Mouse (Mus musculus) frontal cortex, adult (tissue): Measurements from ENCODE around the gene Tnfaip8l2.
A peak's percentile ranks its signal among the peaks of the same experiment; 100 is the strongest.
"Not testable (repeated sequence)": the region's sequence is repeated elsewhere in the genome, so short reads cannot be mapped to it uniquely, and the experiment has no call there.

Experiments
- ATAC-seq: cut with Nextera tagmentation; 2 replicates; pipeline ENCODE4 v1.9.2; 2017; ENCODE audit warnings: mild to moderate bottlenecking, moderate library complexity, mixed read lengths; ENCODE audit not compliant: low TSS enrichment

The Tnfaip8l2 gene

DNA sequence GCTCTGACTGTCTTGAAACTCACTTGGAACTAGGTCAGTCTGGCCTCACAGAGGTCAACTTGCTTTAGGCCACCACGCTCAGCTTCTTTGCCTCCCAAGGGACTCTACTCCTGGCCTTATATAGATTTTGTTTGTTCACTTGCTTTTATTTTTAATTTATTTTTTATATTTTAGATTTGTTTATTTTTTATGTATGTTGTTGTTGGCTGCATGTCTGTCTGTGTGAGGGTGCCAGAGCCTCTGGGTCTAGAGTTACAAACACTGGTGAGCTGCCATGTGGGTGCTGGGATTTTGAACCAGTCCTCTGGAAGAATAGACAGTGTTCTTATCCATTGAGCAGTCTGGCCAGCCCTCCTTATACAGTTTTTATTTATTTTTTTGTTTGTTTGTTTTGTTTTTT, 29.4 kb downstream of the Tnfaip8l2 start:
- ATAC-seq, result no peak

DNA sequence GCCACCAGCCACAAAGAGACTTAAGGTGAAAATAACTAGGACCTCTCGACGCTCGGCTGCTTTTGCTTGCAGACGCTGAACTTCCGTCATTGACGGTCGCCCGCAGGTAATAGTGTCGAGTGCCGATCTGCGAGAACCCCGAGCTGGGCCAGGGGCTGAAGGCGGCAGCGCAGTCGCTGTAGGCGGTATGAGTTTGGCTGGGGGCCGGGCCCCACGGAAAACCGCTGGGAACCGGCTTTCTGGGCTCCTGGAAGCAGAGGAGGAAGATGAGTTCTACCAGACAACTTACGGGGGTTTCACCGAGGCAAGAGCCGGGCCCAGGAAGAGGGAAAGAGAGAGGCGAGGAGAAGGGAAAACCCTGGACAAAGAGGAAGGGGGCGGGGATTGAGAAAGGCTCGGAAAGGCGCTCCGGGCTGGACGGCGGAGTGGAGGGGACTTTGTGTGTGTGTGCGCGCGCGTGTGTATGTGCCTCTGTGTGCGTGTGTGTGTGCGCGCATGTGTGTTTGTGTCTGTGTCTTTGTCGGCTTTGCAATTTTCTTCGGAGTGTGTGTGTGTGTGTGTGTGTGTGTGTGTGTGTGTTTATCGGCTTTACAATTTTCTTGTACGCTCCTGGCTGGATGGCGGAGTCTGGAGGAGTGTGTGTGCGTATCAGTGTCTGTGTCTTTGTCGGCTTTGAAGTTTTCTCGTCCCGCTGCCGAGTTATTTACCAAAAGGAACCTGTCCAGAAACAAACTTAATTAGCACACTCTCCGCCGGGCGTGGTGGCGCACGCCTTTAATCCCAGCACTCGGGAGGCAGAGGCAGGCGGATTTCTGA, 31.0 kb downstream of the Tnfaip8l2 start, which contains the start of gene Vps72:
Gene Vps72, plus strand, starts transcription at position 112 of the 816 bp plus-strand sequence.
- ATAC-seq, result peak; percentile 82

DNA sequence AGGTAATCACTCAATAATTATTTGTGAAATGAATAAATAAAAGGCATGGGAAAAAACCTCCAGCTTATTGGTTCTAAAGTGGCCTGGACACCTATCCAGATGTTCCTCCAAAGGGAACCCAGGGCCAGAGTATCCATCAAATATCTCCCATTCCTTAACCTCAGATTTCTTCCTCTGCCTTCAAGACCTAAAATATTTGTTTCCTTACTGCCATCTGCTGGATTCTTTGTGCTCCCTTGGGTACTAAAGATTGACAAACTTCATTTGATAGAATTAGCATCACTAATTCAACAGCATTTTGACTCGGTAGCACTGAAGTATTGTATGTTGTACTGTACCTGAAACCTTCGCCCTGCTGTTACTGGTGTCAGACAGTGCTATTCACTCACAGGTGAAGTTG, 34.3 kb downstream of the Tnfaip8l2 start:
- no peak for ATAC-seq

DNA sequence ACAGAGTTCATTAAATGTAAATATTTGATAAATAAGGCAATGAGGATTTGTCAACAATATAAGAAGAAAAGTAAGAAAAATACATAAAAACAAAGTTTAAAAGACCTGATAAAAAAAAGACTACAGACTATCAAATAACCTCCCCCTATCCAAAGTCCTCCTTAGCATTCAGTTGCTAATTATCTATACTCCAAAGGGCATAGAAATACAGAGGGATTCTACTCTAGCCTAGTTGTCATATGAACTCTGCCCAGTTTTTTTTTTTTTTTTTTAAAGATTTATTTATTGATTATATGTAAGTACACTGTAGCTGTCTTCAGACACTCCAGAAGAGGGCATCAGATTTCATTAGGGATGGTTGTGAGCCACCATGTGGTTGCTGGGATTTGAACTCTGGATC, 34.9 kb downstream of the Tnfaip8l2 start:
- not testable (repeated sequence) for ATAC-seq

DNA sequence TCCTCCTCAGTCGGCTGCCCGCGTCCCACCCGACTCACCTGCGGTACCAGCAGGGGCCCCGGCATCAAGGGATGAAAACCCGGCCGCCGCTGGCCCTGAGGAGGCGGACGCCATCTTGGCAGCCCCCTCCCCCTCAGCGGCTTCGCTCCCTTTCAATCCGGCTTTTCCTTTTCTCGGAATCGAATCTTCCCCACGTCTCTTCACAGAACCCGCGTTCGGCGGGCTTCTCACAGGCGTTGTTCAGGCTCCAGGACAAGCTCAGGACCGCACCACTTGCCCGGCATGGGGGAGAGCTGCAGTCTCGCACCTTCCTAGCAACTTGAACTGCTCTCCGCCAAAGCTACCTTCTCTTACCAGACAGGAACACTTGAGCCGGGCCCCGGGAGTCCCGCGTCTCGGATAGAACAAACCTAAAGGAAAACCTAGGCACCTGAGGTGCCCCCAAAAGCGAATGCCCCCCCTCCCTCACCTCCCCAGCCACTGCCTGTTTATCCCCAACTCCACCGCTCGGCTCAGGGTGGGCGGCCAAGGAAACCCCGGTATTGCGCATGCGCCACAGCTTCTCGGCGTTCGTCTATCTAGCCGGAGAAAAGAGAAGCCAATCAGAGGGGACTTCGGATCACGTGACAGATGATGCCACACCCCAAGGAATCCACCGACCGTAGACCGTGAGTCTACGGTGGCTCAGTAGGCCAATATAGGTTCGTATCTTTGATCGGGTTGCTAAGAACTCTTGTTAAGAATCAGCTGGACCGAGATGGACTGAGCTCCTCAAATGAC, 35.6 kb downstream of the Tnfaip8l2 start, which contains the start of gene Pip5k1a:
Gene Pip5k1a, minus strand, starts transcription at position 593 of the 780 bp plus-strand sequence.
- peak; percentile 78 for ATAC-seq

DNA sequence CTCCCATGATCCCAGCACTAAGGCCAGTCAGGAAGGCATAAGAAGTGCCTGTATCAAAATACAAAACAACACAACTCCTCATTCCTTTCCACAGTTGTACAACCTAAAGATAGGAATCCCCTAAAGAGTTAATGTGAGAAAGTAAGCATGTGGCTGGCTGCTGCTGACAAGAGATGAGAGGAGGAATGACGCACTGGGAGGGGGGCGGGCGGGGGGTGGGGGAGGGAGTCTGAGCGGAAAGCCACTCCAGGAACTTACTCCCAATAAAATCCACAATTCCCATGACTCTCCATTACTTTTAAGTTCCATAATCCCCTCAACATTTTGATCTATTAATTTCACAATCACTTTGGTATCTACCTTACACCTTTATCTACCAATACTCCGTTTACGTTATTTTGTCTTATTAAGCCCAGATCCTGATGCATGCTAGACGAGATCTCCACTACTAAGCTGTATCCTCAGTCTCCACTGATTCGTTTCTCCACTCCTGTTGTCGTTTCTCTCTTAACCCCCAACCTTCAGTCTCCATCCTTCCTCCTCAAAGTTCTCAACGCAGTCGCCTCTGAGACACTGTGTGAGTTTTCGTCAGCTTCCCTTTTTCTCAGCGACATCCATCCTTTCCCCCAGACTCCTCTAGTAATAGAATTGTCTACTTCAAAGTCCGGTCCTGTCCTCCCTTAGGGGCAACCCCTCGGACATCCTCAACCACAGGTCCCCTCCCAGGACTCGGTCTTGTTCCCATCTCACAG, 36.4 kb downstream of the Tnfaip8l2 start:
- ATAC-seq, result peak; percentile 39; the same call in 1 of the 2 replicates

DNA sequence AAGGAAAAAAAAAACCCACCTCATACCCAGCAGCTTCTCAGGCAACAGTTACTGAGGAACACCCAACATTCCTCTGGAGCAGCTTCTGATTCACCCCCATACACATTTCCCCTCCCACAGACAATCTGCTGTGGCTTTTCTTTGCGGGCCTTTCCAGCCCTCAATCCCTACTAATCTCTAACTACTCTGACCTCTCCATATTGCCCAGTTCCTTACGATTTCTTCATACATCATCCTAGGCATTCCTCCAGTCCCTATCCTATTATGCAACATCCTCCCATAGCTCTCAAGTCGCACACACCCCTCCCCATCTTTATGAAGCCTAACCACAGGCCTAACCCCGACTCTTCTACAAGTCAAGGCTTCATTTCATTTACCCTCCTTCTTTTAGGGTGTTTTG, 37.0 kb downstream of the Tnfaip8l2 start:
- ATAC-seq, result peak; percentile 57

DNA sequence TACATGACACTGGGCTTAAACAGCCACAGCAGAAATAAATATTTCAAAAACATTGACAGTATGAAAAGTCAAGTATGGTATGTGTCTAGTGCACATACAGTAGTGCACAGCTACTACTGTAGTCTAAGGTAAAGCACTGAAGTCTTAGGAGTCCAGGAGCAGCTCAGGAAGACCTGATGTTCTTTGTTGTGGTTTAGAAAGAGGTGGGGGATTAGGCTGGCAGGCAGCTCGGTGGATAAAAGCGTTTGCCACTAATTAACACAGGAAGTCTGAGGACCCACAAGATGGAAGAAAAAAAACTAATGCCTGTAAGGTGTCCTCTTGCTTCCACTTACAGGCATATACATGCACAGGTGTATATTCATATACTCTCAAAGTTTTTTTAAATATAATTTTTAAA, 41.3 kb downstream of the Tnfaip8l2 start:
- no peak for ATAC-seq
